Mouse (Mus musculus): ENCODE data around the gene Arsb.

The Arsb gene

DNA sequence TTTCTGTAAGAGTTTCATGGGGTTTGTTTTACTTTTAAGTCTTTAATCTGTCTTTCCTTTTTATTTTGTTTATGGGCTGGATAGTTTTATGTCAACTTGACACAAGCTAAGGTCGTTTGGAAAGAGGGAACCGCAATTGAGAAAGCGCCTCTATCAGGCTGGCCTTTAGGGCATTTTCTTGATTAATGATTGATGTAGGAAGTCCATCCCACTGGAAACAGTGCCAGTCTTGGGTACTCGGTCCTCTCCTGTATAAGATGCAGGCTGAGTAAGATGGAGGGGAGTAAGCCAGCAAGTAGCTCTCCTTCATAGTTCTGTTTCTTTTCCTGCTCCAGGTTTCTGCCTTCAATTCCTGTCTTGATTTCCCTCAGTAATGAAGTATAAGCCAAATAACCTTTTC, 76.2 kb downstream of the Arsb start:
- no peak for DNase-seq

DNA sequence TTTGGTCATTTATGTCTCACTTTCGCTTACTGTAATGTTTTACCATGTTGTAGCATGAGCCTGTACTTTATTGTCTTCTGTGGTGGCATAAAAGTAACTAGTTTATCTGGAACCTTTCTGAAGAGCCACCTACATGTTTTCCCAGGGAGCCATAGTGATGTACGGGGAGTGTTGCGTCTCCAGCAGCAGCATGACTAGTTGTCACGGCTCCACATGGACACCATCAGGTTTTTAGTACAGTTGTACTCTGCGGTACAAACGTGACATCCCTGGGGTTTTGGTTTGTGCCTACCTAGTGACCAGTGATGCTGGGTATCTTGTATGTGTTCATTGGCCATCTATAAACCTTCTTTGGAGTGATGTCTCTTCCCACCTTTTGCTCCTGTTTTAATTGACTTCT, 77.2 kb downstream of the Arsb start:
- no peak for DNase-seq

- no peak for DNase-seq
These were observed 78.4 kb downstream of the Arsb start for GRCm38 (mm10) chr13:93849751-93850355.

- DNase-seq = no peak
These were observed 79.2 kb downstream of the Arsb start for GRCm38 (mm10) chr13:93850674-93851073.

DNA sequence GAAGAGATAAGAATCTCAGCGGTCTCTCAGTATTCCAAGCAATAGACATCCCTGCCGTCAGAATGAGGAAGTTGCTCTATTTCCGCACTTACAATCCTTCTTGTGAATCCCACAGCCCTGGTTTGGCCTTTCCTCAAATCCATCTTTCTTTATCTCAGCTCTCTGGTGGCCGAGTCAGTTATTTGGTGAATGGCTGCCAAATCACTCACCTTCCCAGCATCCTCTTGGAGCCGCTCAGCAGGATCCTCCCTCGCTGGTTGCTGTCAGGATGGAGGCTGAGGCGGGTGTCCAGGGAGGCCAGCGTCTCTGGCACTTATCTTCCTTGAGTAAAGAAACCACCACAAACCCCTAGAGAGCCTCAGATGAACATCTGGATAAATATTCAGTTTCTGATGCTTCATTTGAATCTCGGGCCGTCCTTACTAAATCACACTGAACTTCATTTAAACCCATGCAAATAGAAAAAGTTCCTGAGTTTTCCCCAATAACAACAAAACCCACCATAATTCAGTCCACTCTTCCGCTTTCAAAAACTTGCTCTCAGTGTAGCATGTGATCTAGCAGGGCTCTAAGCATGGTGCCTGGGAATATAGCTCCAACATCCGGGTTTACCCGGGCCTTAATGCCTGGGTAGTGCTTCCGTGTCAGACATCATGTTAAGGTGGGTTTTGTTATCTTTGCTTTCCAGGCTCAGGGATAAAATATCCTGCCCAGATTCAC, 81.1 kb downstream of the Arsb start:
- DNase-seq = no peak

DNA sequence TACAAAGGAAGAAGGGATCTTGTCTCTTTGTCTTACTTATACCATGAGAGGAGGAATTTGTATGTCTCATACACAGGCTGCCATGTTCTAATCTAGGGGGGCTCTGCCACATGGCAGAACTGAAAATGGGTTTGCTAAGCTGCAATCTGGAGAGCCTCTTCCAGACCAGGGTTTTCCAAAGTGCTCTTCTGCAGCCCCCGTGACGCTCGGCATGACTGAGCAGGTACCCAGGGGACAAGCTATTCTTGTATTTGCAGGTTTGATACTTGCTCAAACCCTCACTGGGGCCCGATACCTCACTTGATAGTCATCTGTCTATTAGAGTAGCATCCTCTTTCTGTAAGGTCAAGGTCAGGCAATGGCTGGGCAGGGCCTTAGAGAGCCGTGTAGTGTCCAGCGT, 82.3 kb downstream of the Arsb start:
- DNase-seq = no peak

- no peak for DNase-seq
These were observed 82.9 kb downstream of the Arsb start for GRCm38 (mm10) chr13:93854325-93854724.

- no peak for DNase-seq
These were observed 83.6 kb downstream of the Arsb start for GRCm38 (mm10) chr13:93854966-93855562.

- peak; percentile 22 to 38 for DNase-seq
These were observed 84.3 kb downstream of the Arsb start for GRCm38 (mm10) chr13:93855701-93856183.

GRCm38 (mm10) chr13:93861211-93861610, 89.8 kb downstream of the Arsb start:
- DNase-seq = no peak

DNA sequence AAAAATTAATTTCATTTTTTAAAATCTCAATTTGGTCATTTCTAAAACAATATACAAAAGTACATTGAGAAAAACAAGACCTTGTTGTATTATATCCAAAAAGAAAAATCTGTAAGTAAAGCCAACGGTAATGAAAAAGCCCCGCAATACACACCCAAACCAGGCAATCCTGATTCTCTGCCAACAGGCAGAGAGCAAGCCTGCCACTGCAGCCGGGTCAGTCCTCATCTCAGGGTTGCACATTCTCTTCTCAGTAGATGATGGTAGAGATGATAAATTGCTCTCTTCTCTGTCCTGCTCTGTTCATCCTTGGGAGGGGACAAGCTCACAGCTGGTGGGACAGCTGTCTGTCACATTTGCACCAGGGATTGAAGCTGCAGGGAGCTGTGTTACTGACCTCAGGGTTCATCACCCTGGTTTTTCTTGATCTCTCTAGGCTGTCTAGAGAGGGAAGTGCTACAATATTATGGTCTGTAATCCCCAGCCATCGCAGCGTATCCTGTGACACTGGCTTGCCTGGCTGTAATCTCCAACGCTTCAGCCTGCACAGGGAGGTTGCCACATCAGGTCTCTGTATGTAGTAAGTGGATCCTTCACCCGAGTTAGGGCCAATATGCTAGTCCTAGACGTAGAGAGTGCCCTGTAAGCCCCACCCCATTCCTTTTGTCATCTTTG, 92.8 kb downstream of the Arsb start:
- DNase-seq = no peak

DNA sequence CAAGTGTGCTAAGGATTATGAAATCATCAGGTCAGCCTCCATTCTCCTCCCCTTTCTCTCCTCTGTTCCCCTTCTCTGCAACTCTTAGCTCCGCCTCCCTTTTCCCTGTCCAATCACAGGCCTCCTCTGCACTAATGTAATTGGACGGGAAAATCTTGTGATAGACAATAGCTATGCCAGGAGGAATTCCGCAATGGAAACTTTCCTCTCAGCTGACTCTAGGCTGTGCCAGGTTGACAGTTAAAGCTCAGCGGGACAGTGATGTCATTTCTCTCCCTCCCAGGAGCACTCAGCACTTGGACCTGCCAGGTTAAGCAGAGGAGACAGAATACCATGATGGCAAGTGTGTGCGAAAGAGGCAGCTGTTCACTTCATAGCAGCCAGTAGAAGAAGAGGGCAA, 95.2 kb downstream of the Arsb start:
- DNase-seq = no peak

GRCm38 (mm10) chr13:93871681-93872080, 100.3 kb downstream of the Arsb start:
- no peak for DNase-seq

- no peak for DNase-seq
These were observed 101.2 kb downstream of the Arsb start for GRCm38 (mm10) chr13:93872591-93872990.

DNA sequence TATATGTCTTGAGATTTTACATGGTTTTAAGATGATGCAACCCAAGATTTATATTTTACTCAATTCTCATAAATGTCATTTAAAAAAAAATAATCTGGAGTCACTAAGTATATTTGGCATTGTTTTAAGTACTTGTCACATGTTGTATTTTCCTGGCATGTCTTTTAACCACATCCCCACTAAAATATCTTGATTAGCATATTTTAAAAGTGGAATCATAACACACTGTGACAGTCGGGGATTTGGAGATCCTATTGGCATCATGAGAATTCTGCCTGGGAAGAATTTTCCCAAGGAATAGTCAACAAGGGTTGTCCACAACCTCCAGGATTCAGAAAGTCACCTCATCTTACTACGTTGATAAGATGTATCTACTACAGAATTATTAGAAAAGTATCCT, 106.5 kb downstream of the Arsb start:
- no peak for DNase-seq

- no peak for DNase-seq
These were observed 108.0 kb downstream of the Arsb start for GRCm38 (mm10) chr13:93879426-93879825.

DNA sequence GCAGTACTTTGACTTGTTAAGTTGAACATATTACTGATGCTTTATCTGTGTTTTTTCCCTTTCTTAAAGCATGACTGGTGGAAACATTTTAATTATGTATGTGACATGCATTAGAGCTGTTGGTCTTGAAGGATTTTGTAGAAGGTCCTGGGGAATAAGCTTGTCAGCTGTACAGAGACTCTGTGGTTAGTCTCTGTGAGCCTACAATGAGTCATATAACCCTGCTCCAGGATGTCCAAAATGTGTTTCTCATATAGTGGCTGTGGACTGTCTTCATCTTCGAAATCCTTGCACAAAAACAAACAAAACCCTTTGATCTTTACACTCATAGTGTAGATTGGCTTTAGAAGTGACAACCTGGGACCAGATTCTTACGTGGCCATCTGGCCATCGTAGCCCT, 110.7 kb downstream of the Arsb start:
- DNase-seq = no peak

GRCm38 (mm10) chr13:93886999-93887398, 115.6 kb downstream of the Arsb start:
- no peak for DNase-seq

DNA sequence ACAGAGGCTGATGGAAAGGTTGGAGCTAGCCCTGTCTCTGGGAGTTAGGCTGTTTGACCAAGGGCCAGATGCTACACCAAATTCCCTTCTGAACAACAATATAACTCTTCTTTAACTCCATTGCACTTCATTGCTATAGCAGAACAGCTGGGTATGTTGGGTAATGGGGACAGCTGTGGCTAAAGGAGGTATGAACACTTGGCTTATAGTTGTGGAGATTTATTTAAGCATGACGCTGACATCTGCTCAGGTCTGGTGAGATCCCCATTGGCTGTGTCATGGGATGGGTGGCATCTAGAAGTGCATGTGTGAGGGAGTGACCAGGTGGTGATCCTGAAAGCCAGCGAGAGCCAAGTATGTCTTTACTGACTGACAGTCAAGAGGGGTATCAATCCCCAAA, 116.8 kb downstream of the Arsb start:
- DNase-seq = no peak

DNA sequence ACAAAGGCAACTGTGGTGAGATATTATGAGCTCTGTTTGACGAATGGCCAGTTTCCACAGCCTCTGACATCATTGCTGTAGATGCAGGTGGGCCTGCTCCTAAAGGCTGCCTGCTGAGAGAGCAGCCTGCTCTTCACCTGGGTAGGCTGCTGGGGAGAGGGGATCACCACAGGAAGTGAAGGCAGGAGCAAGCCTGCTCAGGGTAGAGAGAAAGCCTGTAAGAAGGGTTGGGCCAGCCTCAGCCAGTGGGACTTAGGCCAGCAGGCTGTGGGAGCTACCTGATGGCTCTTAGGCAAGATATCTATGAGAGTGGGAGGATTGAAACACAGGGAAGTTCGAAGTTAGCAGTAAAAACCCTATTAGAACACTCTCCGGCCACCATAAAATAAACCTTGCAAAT, 117.5 kb downstream of the Arsb start:
- DNase-seq = no peak

GRCm38 (mm10) chr13:93889991-93890390, 118.6 kb downstream of the Arsb start:
- DNase-seq = no peak

DNA sequence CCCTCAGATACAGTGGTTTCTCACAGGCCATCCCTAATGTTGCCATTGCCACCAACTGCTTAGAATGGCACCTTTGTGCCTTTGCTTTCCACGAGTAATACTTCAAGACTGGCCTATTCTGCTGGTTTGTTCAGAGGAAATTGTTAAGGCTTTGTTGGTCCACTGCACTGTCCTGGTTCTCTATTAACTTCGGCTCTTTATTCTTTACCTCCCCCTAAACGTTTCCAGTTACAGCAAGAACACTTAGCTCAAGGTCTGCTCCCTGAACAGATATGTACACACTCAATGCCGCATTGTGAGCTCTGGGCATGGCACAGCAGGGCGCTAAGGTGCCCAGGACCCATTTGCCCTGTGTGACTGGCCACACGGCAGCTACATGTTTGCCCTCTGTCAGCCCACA, 119.8 kb downstream of the Arsb start:
- DNase-seq = no peak

- no peak for DNase-seq
These were observed 120.7 kb downstream of the Arsb start for GRCm38 (mm10) chr13:93892101-93892500.

DNA sequence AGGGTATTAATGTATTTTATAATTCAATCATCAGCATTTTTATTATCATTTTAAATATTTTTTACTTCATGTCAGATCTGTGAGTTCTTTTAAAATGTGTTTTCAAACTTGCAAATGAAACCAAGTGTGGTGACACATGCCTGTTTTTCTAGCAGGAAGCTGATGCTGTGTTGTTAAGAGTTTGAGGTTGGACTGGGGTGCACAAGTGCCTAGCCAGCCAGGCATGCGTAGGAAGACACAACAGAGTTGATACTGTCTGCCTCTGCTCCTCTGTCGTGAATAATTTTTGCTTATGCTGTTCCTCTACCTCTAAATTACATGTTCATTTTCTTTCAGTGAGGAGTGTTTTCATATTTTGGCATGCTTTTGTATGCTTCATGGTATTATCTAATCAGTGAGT, 122.7 kb downstream of the Arsb start:
- DNase-seq = no peak
